Mouse (Mus musculus) stomach, embryonic 16.5 days (tissue): ENCODE measurements at regions not wholly inside any gene's neighbourhood (a gene's known extent, or its start where the extent isn't known, plus 50 kb on each side); places are given as distances from the start of the nearest gene placed in this dataset.

Experiments used
- ATAC-seq: fragments of 200-750 bp; cut with Nextera tagmentation; 2 replicates; pipeline ENCODE4 v1.8.0; 2017; ENCODE audit warnings: moderate number of reproducible peaks, moderate TSS enrichment; ENCODE audit not compliant: insufficient read depth, low FRiP score
- H3K27ac ChIP-seq: fragments of 300-500 bp; sonication (generic); 2 replicates; pipeline ENCODE4 v1.5.1; 2014; ENCODE audit warnings: low read length
- H3K27me3 ChIP-seq: fragments of 300-500 bp; sonication (generic); 2 replicates; pipeline ENCODE4 v1.6.1; 2014; ENCODE audit warnings: low read length, control low read depth, mixed read lengths; ENCODE audit not compliant: control insufficient read depth, insufficient read depth
- H3K36me3 ChIP-seq: fragments of 300-500 bp; sonication (generic); 2 replicates; pipeline ENCODE4 v1.6.1; 2014; ENCODE audit warnings: low read length; ENCODE audit not compliant: control insufficient read depth, insufficient read depth
- H3K4me1 ChIP-seq: fragments of 300-500 bp; sonication (generic); 2 replicates; pipeline ENCODE4 v1.6.1; 2014; ENCODE audit warnings: low read length, control low read depth, mixed read lengths; ENCODE audit not compliant: control insufficient read depth, insufficient read depth
- H3K4me2 ChIP-seq: fragments of 300-500 bp; sonication (generic); 2 replicates; pipeline ENCODE4 v1.6.1; 2014; ENCODE audit warnings: low read depth, low read length, mixed read lengths
- H3K4me3 ChIP-seq: fragments of 300-500 bp; sonication (generic); replicated peaks from 2 replicates; pipeline ENCODE4 v1.5.1; 2014; ENCODE audit warnings: mild to moderate bottlenecking, low read length
- H3K9ac ChIP-seq: fragments of 300-500 bp; sonication (generic); 2 replicates; pipeline ENCODE4 v1.6.1; 2014; ENCODE audit warnings: low read length
- H3K9me3 ChIP-seq: fragments of 300-500 bp; sonication (generic); replicated peaks from 2 replicates; pipeline ENCODE4 v1.6.1; 2016; ENCODE audit warnings: low read length, control low read depth; ENCODE audit not compliant: control insufficient read depth
- WGBS: fragments of 180-500 bp; shearing (Covaris S2); extraction: QIAGEN DNeasy Blood & Tissue Kit; methylation state at CpG from one replicate; pipeline ENCODE4 v1.1.7; 2014; 5-methylcytosine and 5-hydroxymethylcytosine counted together

GRCm38 (mm10) chr17:73014090-73014853 is 93.5 kb upstream of the Lclat1 start:
- ATAC-seq = no peak
- WGBS = 58% methylated on average over 9 of the region's 9 CpGs
- no peak overlapping the region for H3K27ac ChIP-seq

GRCm38 (mm10) chr17:73017173-73017572 is 90.6 kb upstream of the Lclat1 start:
- peak overlapping the region; percentile 7; the same call in 1 of the 2 replicates for H3K27ac ChIP-seq
- H3K9me3 ChIP-seq = no peaks in the 10 kb centered on the region
- H3K4me3 ChIP-seq = no peak overlapping the region
- H3K36me3 ChIP-seq = no peaks in the 10 kb centered on the region
- 52% methylated on average over 5 of the region's 5 CpGs for WGBS
- H3K27me3 ChIP-seq = no peaks in the 10 kb centered on the region
- H3K4me1 ChIP-seq = peaks cover 7% of the 10 kb centered on the region
- H3K4me2 ChIP-seq = no peak overlapping the region
- H3K9ac ChIP-seq = no peak overlapping the region
- no peak for ATAC-seq

More at GRCm38 (mm10) chr17:73014090-73014853, 93.5 kb upstream of the Lclat1 start:
- no peak overlapping the region for H3K4me3 ChIP-seq
- H3K9me3 ChIP-seq = no peaks in the 10 kb centered on the region
- no peak overlapping the region for H3K9ac ChIP-seq
- peaks cover 14% of the 10 kb centered on the region for H3K4me1 ChIP-seq
- no peaks in the 10 kb centered on the region for H3K36me3 ChIP-seq
- no peaks in the 10 kb centered on the region for H3K27me3 ChIP-seq
- H3K4me2 ChIP-seq = no peak overlapping the region

GRCm38 (mm10) chr17:73022630-73023051 is 85.1 kb upstream of the Lclat1 start:
- H3K9me3 ChIP-seq = no peaks in the 10 kb centered on the region
- peaks cover 8% of the 10 kb centered on the region for H3K4me1 ChIP-seq
- peak overlapping the region; percentile 24; the same call in 1 of the 2 replicates for H3K27ac ChIP-seq
- H3K4me2 ChIP-seq = no peak overlapping the region
- H3K36me3 ChIP-seq = no peaks in the 10 kb centered on the region
- 34% methylated on average over 8 of the region's 8 CpGs for WGBS
- no peak overlapping the region for H3K9ac ChIP-seq
- no peaks in the 10 kb centered on the region for H3K27me3 ChIP-seq
- peak; percentile 84 for ATAC-seq
- no peak overlapping the region for H3K4me3 ChIP-seq

- 0 out of 2 replicates have a peak overlapping the region, but pooled peaks have one; percentile 16 for H3K9ac ChIP-seq
- 0 out of 2 replicates have a peak, but pooled peaks have one; percentile 42 for ATAC-seq
- no peak overlapping the region for H3K4me3 ChIP-seq
- no peaks in the 10 kb centered on the region for H3K36me3 ChIP-seq
- WGBS = 44% methylated on average over 10 of the region's 10 CpGs
- H3K4me1 ChIP-seq = peaks cover 8% of the 10 kb centered on the region
- no peaks in the 10 kb centered on the region for H3K27me3 ChIP-seq
- 0 out of 2 replicates have a peak overlapping the region, but pooled peaks have one; percentile 7 for H3K27ac ChIP-seq
- no peaks in the 10 kb centered on the region for H3K9me3 ChIP-seq
- H3K4me2 ChIP-seq = no peak overlapping the region
Measured at GRCm38 (mm10) chr17:73023362-73024107, 84.2 kb upstream of the Lclat1 start.

- Histone ChIP-seq H3K36me3 (no peaks in the 10 kb centered on the region), H3K4me3 (no peak overlapping the region), H3K27ac (no peak overlapping the region), H3K27me3 (no peaks in the 10 kb centered on the region), H3K4me2 (no peak overlapping the region), H3K9me3 (no peaks in the 10 kb centered on the region), H3K4me1 (peaks cover 8% of the 10 kb centered on the region), H3K9ac (no peak overlapping the region)
- 93% methylated on average over 5 of the region's 5 CpGs for WGBS
- ATAC-seq = no peak
Measured at GRCm38 (mm10) chr17:73027122-73027521, 80.7 kb upstream of the Lclat1 start.

- H3K9ac ChIP-seq = no peak overlapping the region
- no peaks in the 10 kb centered on the region for H3K9me3 ChIP-seq
- H3K27ac ChIP-seq = no peak overlapping the region
- WGBS = 57% methylated on average over 5 of the region's 5 CpGs
- no peak overlapping the region for H3K4me2 ChIP-seq
- no peaks in the 10 kb centered on the region for H3K27me3 ChIP-seq
- H3K4me3 ChIP-seq = no peak overlapping the region
- no peaks in the 10 kb centered on the region for H3K36me3 ChIP-seq
- no peak for ATAC-seq
- peaks cover 12% of the 10 kb centered on the region for H3K4me1 ChIP-seq
Measured at GRCm38 (mm10) chr17:73031796-73032195, 76.0 kb upstream of the Lclat1 start.

- H3K36me3 ChIP-seq = no peaks in the 10 kb centered on the region
- no peak for ATAC-seq
Measured at GRCm38 (mm10) chr17:73032326-73032725, 75.5 kb upstream of the Lclat1 start.

GRCm38 (mm10) chr17:73034420-73034819 is 73.4 kb upstream of the Lclat1 start:
- no peak for ATAC-seq
- Histone ChIP-seq H3K36me3 (no peaks in the 10 kb centered on the region), H3K9ac (no peak overlapping the region), H3K4me3 (no peak overlapping the region), H3K4me1 (peaks cover 18% of the 10 kb centered on the region), H3K27me3 (no peaks in the 10 kb centered on the region), H3K27ac (no peak overlapping the region), H3K4me2 (no peak overlapping the region), H3K9me3 (no peaks in the 10 kb centered on the region)
- WGBS = 66% methylated on average over 3 of the region's 3 CpGs

More at GRCm38 (mm10) chr17:73032326-73032725, 75.5 kb upstream of the Lclat1 start:
- H3K4me1 ChIP-seq = peaks cover 18% of the 10 kb centered on the region
- no peaks in the 10 kb centered on the region for H3K27me3 ChIP-seq
- H3K4me2 ChIP-seq = no peak overlapping the region
- no peak overlapping the region for H3K27ac ChIP-seq
- no peak overlapping the region for H3K9ac ChIP-seq
- no peak overlapping the region for H3K4me3 ChIP-seq
- no peaks in the 10 kb centered on the region for H3K9me3 ChIP-seq
- WGBS = 64% methylated on average over 3 of the region's 3 CpGs

- Histone ChIP-seq H3K27me3 (no peaks in the 10 kb centered on the region), H3K4me2 (no peak overlapping the region), H3K9ac (no peak overlapping the region), H3K4me1 (peaks cover 18% of the 10 kb centered on the region), H3K27ac (no peak overlapping the region), H3K9me3 (no peaks in the 10 kb centered on the region), H3K36me3 (no peaks in the 10 kb centered on the region), H3K4me3 (no peak overlapping the region)
- 22% methylated on average over 8 of the region's 8 CpGs for WGBS
- ATAC-seq = no peak
Measured at GRCm38 (mm10) chr17:73034981-73035481, 72.8 kb upstream of the Lclat1 start.
